Mouse (Mus musculus) right cerebral cortex, postnatal 14 days (tissue): ENCODE results near the gene Csn1s2a.
"Not testable (repeated sequence)": the region's sequence is repeated elsewhere in the genome, so short reads cannot be mapped to it uniquely, and the experiment has no call there.

ENCODE experiments used
- DNase-seq: peaks from one replicate; pipeline ENCODE4 v3.0.0; 2022

Csn1s2a gene

DNA sequence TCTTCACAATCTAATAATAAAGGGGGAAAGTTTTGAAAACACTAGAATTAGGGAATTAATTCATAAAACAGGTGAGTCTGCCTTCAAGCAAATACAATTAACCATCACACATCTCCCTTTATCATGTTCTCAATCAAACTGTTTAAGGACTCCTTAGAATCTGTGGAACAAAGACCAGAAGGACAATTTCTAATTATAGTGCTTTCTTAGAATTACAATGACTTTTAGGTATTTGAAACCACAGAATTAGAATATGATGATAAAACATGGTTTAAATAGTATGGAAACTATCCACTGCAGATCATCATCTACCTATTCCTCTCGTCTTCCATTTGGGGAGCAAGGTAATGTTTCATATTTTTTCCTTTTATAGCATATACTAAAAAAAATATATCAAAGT lies at the start of gene Csn1s2a:
TSS of gene Csn1s2a (plus strand) at position 301 of the 400 bp plus-strand sequence.
- no peak for DNase-seq

DNA sequence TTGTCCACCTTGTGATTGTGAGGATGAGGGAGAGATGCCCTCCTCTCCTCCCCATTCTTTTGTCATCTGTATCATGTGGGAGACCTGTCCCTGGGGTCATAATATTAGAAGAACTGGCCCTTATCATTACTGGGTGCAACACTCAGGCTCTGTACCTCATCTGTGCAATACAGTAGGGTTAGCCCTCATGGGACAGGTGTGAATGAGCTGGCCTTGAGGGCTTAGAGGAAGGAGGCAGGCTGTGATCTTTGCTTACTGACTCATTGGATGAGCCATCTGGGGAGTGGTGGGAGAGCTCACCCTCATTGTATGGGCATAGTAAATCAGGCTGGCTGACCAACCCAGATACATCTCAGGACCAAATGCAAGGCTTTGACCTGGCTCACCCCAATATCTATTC lies 39.5 kb upstream of the Csn1s2a start:
- DNase-seq, result no peak

DNA sequence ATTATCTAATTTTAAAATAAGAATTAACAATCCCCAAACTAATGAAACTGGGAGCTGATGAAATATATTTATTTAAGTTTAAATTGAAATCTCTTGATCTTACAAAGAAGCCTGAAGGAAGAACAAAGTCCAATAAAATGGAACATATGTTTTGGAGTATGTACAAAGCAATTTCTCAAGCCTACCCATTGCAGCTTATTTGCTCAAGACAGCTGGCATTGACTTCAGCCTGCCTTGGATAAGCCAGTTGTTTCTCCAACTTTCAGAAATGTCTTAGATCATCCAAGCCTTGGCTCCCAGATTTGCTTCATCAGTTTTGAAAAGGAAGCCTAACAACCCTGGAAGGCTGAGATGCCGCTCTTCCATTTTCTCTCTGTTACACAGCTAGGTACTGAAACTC lies 20.9 kb upstream of the Csn1s2a start:
- DNase-seq, result no peak

DNA sequence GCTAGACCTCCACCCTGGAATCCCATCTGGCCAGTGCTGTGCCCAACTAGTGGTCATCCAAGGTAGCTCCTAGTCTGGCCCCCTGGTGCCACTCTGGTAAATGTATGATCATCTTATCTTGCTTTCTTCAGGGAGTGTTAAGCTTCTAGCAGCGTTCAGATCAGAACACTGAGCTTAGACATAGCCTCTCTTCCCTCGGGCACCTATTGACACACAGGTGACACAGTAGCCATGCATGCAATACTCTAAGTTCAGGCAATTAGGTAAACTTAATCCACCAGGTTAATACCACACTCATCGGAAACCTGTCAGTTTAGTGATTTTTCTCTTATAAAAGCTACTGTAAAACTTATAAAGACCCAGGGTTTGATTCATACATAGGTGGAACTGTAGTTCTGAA lies 9.8 kb upstream of the Csn1s2a start:
- DNase-seq, result no peak

DNA sequence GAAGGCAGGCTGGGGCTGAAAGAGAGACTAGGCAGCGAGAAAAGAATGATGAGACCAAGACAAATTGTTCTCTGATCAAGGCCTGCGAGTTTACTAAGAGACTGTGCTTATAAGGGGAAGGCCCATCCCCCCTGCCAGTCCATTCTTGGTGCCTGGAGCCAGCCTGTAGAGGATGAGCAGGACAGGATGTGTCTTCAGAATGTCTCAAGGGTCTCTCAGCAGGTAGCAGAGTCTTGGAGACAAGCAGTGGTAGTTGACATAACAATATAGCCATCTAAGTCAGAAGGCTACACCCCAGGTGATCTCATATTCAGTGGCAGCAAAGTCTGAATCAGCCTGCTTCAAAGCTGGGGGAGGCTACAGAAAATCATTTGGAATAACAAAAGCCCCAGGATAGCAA lies 2.2 kb upstream of the Csn1s2a start:
- DNase-seq, result not testable (repeated sequence)

DNA sequence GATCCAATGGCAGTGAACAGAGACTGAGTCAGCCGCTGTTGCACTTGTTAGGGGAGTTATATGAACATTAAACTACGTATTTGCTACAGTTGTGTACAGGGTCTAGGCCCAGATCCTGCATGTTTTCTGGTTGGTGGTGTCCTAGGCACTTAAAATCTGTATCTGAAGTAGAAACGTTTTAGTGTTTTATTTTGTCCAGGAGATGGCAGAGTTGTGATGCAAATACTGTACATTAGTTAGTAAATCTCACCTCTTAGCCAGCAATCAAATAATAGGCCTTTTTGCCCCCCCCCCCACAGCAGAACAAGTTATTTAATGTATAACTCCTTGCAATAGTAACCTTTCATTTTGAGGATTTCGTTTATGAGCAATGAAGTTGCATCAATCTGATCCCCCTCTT lies 8.4 kb downstream of the Csn1s2a start:
- DNase-seq, result no peak

DNA sequence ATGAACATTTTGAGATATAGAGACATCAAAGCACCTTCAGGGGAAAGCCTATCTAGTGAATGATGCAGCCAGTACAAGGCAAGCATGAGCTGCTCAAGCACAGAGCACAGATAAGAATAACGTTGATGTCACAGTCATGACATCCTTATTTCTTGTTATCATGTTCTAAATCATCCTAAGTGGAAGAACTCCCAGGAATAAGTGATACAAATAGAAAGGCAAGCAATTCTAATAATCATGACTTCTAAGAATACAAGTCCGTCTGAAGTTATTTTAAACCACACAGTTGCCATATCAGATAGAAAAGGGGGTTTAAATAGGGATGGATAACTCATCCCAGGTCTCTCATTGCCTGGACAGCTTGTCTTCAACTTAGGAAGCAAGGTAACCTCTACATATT lies 33.4 kb downstream of the Csn1s2a start, which contains the start of gene Csn1s2b:
TSS of gene Csn1s2b (plus strand) at position 301 of the 400 bp plus-strand sequence.
- no peak for DNase-seq

DNA sequence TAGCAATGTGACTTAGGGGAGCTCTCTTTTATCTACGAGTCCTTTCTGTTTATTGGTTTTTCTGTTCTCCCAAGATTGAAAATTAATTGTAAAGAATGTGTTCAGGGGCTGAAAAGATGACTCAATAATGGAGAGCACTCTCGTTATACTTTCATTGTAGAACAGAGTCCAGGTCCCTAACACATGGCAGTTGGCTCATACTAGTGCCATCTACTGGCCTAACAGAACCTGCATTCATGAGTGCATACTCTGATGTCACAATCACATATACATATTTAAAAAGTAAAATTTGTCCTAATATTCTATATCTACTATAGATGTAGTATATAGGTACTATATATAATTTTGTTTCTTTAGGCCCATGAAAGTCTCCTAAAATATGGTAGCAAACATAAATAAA lies 34.9 kb downstream of the Csn1s2a start:
- no peak for DNase-seq

DNA sequence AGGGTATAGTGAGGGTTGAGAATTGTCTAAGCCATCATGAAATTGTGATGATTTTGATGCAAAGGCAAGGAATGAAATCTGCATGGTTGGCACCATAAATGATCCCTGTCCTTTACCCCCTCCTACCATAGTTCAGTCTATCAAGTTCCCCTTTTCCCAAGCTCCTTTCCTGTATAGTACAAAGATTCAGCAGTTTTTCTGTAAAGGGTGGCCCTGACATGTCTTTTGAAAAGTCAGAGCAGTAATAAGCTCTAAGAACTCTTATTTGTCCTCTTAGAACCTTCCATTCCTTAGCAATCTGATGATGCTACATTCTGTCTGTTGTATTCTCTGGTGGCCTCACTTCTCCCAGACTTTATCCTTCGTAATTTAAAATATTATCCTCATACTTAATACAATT lies 51.0 kb downstream of the Csn1s2a start, which contains the start of gene Prr27:
TSS of gene Prr27 (plus strand) at position 301 of the 400 bp plus-strand sequence.
- DNase-seq, result no peak
